Mouse (Mus musculus): Measurements from ENCODE around the gene Slc52a3.

DNA sequence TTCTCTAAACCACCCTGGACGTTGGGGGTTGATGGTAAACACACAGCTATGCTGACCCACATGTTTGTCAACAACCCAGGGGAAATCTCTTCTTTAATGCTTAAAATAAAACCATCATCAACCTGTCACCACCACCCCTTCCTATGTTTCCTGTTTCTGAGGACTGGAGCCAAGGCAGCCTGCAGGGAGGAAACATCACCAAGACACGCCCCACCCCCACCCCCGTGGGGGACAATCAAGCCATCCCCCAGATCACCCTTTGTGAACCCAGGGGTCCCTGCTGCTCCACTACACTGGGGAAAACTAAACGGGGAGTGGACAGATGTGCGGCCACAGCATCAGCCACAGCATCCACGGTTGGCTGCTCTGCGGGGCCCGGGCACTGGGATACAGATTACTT lies 27.9 kb upstream of the Slc52a3 start:
- TF ChIP-seq CTCF (IDR thresholded peaks at IDR 0.05; ENCODE audit: low read depth, low read length) = no peak
- TF ChIP-seq POLR2AphosphoS5 (IDR thresholded peaks at IDR 0.05; ENCODE audit: insufficient replicate concordance, low read depth, low read length) = no peak
- TF ChIP-seq GATA2 (IDR thresholded peaks at IDR 0.05; ENCODE audit: borderline replicate concordance, low read depth, low read length) = no peak
- no peak for TF ChIP-seq TAL1 (conservative IDR thresholded peaks at IDR 0.05; ENCODE audit: low read depth, low read length)

Measured in G1E (cell line).